Mouse (Mus musculus): Measurements from ENCODE around the gene Zbtb20. TPM values are rescaled to one million over a fixed set of nuclear protein-coding genes. Genes with fewer than 3 reads are reported as not detected.
A peak's percentile ranks its signal among the peaks of the same experiment; 100 is the strongest.
"Not testable (repeated sequence)": the region's sequence is repeated elsewhere in the genome, so short reads cannot be mapped to it uniquely, and the experiment has no call there.

The Zbtb20 gene
- polyA plus RNA-seq, 1 experiment from 2014 or later: 80.6 TPM

GRCm38 (mm10) chr16:42914457-42915085 lies 38.9 kb downstream of the Zbtb20 start:
- peak; percentile 85 for DNase-seq

GRCm38 (mm10) chr16:42919992-42920760 lies 44.5 kb downstream of the Zbtb20 start:
- Histone ChIP-seq H3K9me3 (ENCODE audit: control insufficient read depth, low read length) (no peaks in the 10 kb centered on the region), H3K4me1 (ENCODE audit: control insufficient read depth, insufficient read depth, low read length) (no peaks in the 10 kb centered on the region), H3K4me2 (ENCODE audit: low read length) (no peak overlapping the region), H3K9ac (replicated peaks; ENCODE audit: low read length) (no peak overlapping the region), H3K27ac (replicated peaks; ENCODE audit: low read depth, low read length) (no peak overlapping the region), H3K36me3 (ENCODE audit: control insufficient read depth, insufficient read depth, low read length) (no peaks in the 10 kb centered on the region), H3K4me3 (replicated peaks; ENCODE audit: low read depth, low read length) (no peak overlapping the region), H3K27me3 (ENCODE audit: control insufficient read depth, insufficient read depth, low read length) (no peaks in the 10 kb centered on the region)
- 97% methylated on average over 5 of the region's 5 CpGs for WGBS
- ATAC-seq (ENCODE audit: low FRiP score, low TSS enrichment) (no peak), DNase-seq (no peak)

More at GRCm38 (mm10) chr16:42914457-42915085, 38.9 kb downstream of the Zbtb20 start:
- no peaks in the 10 kb centered on the region for H3K36me3 ChIP-seq (ENCODE audit: control insufficient read depth, insufficient read depth, low read length)
- no peak overlapping the region for H3K4me2 ChIP-seq (ENCODE audit: low read length)
- no peak overlapping the region for H3K9ac ChIP-seq (replicated peaks; ENCODE audit: low read length)
- H3K4me3 ChIP-seq (replicated peaks; ENCODE audit: low read depth, low read length): no peak overlapping the region
- H3K27ac ChIP-seq (replicated peaks; ENCODE audit: low read depth, low read length): no peak overlapping the region; the same call in 1 of the 2 replicates
- ATAC-seq (ENCODE audit: low FRiP score, low TSS enrichment): peak; percentile 72; the same call in 1 of the 2 replicates
- H3K27me3 ChIP-seq (ENCODE audit: control insufficient read depth, insufficient read depth, low read length): no peaks in the 10 kb centered on the region
- 45% methylated on average over 8 of the region's 8 CpGs for WGBS
- H3K9me3 ChIP-seq (ENCODE audit: control insufficient read depth, low read length): no peaks in the 10 kb centered on the region
- H3K4me1 ChIP-seq (ENCODE audit: control insufficient read depth, insufficient read depth, low read length): peaks cover 3% of the 10 kb centered on the region; the same call in 1 of the 2 replicates

- Histone ChIP-seq H3K4me1 (ENCODE audit: control insufficient read depth, insufficient read depth, low read length) (no peaks in the 10 kb centered on the region), H3K4me2 (ENCODE audit: low read length) (no peak overlapping the region), H3K36me3 (ENCODE audit: control insufficient read depth, insufficient read depth, low read length) (no peaks in the 10 kb centered on the region), H3K27me3 (ENCODE audit: control insufficient read depth, insufficient read depth, low read length) (no peaks in the 10 kb centered on the region), H3K27ac (replicated peaks; ENCODE audit: low read depth, low read length) (no peak overlapping the region), H3K9ac (replicated peaks; ENCODE audit: low read length) (no peak overlapping the region), H3K4me3 (replicated peaks; ENCODE audit: low read depth, low read length) (no peak overlapping the region), H3K9me3 (ENCODE audit: control insufficient read depth, low read length) (no peaks in the 10 kb centered on the region)
- 65% methylated on average over 4 of the region's 4 CpGs for WGBS
- ATAC-seq (ENCODE audit: low FRiP score, low TSS enrichment): no peak
- DNase-seq: no peak
Observed at GRCm38 (mm10) chr16:42921436-42921835, 45.8 kb downstream of the Zbtb20 start.

GRCm38 (mm10) chr16:42938211-42938610 lies 62.5 kb downstream of the Zbtb20 start:
- Histone ChIP-seq H3K9ac (replicated peaks; ENCODE audit: low read length) (no peak overlapping the region), H3K9me3 (ENCODE audit: control insufficient read depth, low read length) (no peaks in the 10 kb centered on the region), H3K27me3 (ENCODE audit: control insufficient read depth, insufficient read depth, low read length) (no peaks in the 10 kb centered on the region), H3K27ac (replicated peaks; ENCODE audit: low read depth, low read length) (no peak overlapping the region), H3K4me1 (ENCODE audit: control insufficient read depth, insufficient read depth, low read length) (no peaks in the 10 kb centered on the region), H3K4me2 (ENCODE audit: low read length) (no peak overlapping the region), H3K36me3 (ENCODE audit: control insufficient read depth, insufficient read depth, low read length) (no peaks in the 10 kb centered on the region), H3K4me3 (replicated peaks; ENCODE audit: low read depth, low read length) (no peak overlapping the region)
- ATAC-seq (ENCODE audit: low FRiP score, low TSS enrichment) (no peak), DNase-seq (no peak)
- 65% methylated on average over 2 of the region's 2 CpGs for WGBS

GRCm38 (mm10) chr16:42947016-42947415 lies 71.3 kb downstream of the Zbtb20 start:
- ATAC-seq (ENCODE audit: low FRiP score, low TSS enrichment): no peak
- H3K4me3 ChIP-seq (replicated peaks; ENCODE audit: low read depth, low read length): no peak overlapping the region
- 13% methylated on average over 4 of the region's 4 CpGs for WGBS
- H3K27me3 ChIP-seq (ENCODE audit: control insufficient read depth, insufficient read depth, low read length): no peaks in the 10 kb centered on the region
- no peaks in the 10 kb centered on the region for H3K9me3 ChIP-seq (ENCODE audit: control insufficient read depth, low read length)
- H3K9ac ChIP-seq (replicated peaks; ENCODE audit: low read length): no peak overlapping the region
- DNase-seq: peak; percentile 47
- 0 out of 2 replicates have a peak, but pooled peaks cover 3% of the 10 kb centered on the region for H3K4me1 ChIP-seq (ENCODE audit: control insufficient read depth, insufficient read depth, low read length)
- no peak overlapping the region for H3K27ac ChIP-seq (replicated peaks; ENCODE audit: low read depth, low read length)
- no peak overlapping the region for H3K4me2 ChIP-seq (ENCODE audit: low read length)
- H3K36me3 ChIP-seq (ENCODE audit: control insufficient read depth, insufficient read depth, low read length): no peaks in the 10 kb centered on the region

- not testable (repeated sequence) for ATAC-seq (ENCODE audit: low FRiP score, low TSS enrichment); H3K27me3 ChIP-seq (ENCODE audit: control insufficient read depth, insufficient read depth, low read length); H3K4me2 ChIP-seq (ENCODE audit: low read length); H3K9me3 ChIP-seq (ENCODE audit: control insufficient read depth, low read length); H3K4me1 ChIP-seq (ENCODE audit: control insufficient read depth, insufficient read depth, low read length); DNase-seq; H3K36me3 ChIP-seq (ENCODE audit: control insufficient read depth, insufficient read depth, low read length); H3K27ac ChIP-seq (replicated peaks; ENCODE audit: low read depth, low read length); H3K9ac ChIP-seq (replicated peaks; ENCODE audit: low read length); H3K4me3 ChIP-seq (replicated peaks; ENCODE audit: low read depth, low read length)
- 96% methylated on average over 17 of the region's 17 CpGs for WGBS
Observed at GRCm38 (mm10) chr16:42955401-42955800, 79.7 kb downstream of the Zbtb20 start.

- Histone ChIP-seq H3K27ac (replicated peaks; ENCODE audit: low read depth, low read length) (no peak overlapping the region), H3K9me3 (ENCODE audit: control insufficient read depth, low read length) (no peaks in the 10 kb centered on the region), H3K36me3 (ENCODE audit: control insufficient read depth, insufficient read depth, low read length) (no peaks in the 10 kb centered on the region), H3K4me3 (replicated peaks; ENCODE audit: low read depth, low read length) (no peak overlapping the region), H3K4me1 (ENCODE audit: control insufficient read depth, insufficient read depth, low read length) (no peaks in the 10 kb centered on the region), H3K9ac (replicated peaks; ENCODE audit: low read length) (no peak overlapping the region), H3K27me3 (ENCODE audit: control insufficient read depth, insufficient read depth, low read length) (no peaks in the 10 kb centered on the region), H3K4me2 (ENCODE audit: low read length) (no peak overlapping the region)
- no peak for DNase-seq
- WGBS: 91% methylated on average over 2 of the region's 2 CpGs
- no peak for ATAC-seq (ENCODE audit: low FRiP score, low TSS enrichment)
Observed at GRCm38 (mm10) chr16:42972872-42973271, 97.2 kb downstream of the Zbtb20 start.

- ATAC-seq (ENCODE audit: low FRiP score, low TSS enrichment): no peak
Observed at GRCm38 (mm10) chr16:42998896-42999295, 123.2 kb downstream of the Zbtb20 start.

GRCm38 (mm10) chr16:43026351-43026750 lies 150.7 kb downstream of the Zbtb20 start:
- no peak overlapping the region for H3K4me3 ChIP-seq (replicated peaks; ENCODE audit: low read depth, low read length)
- 82% methylated on average over 2 of the region's 2 CpGs for WGBS
- DNase-seq: no peak

More at GRCm38 (mm10) chr16:42998896-42999295, 123.2 kb downstream of the Zbtb20 start:
- Histone ChIP-seq H3K9ac (replicated peaks; ENCODE audit: low read length) (no peak overlapping the region), H3K36me3 (ENCODE audit: control insufficient read depth, insufficient read depth, low read length) (no peaks in the 10 kb centered on the region), H3K4me2 (ENCODE audit: low read length) (no peak overlapping the region), H3K27me3 (ENCODE audit: control insufficient read depth, insufficient read depth, low read length) (no peaks in the 10 kb centered on the region), H3K4me3 (replicated peaks; ENCODE audit: low read depth, low read length) (no peak overlapping the region), H3K9me3 (ENCODE audit: control insufficient read depth, low read length) (no peaks in the 10 kb centered on the region), H3K27ac (replicated peaks; ENCODE audit: low read depth, low read length) (no peak overlapping the region), H3K4me1 (ENCODE audit: control insufficient read depth, insufficient read depth, low read length) (no peaks in the 10 kb centered on the region)
- 85% methylated on average over 1 of the region's 1 CpGs for WGBS
- DNase-seq: no peak

More at GRCm38 (mm10) chr16:43026351-43026750, 150.7 kb downstream of the Zbtb20 start:
- ATAC-seq (ENCODE audit: low FRiP score, low TSS enrichment): no peak
- H3K9me3 ChIP-seq (ENCODE audit: control insufficient read depth, low read length): no peaks in the 10 kb centered on the region
- no peak overlapping the region for H3K27ac ChIP-seq (replicated peaks; ENCODE audit: low read depth, low read length)
- H3K4me2 ChIP-seq (ENCODE audit: low read length): no peak overlapping the region
- H3K4me1 ChIP-seq (ENCODE audit: control insufficient read depth, insufficient read depth, low read length): no peaks in the 10 kb centered on the region
- H3K9ac ChIP-seq (replicated peaks; ENCODE audit: low read length): no peak overlapping the region
- no peaks in the 10 kb centered on the region for H3K36me3 ChIP-seq (ENCODE audit: control insufficient read depth, insufficient read depth, low read length)
- H3K27me3 ChIP-seq (ENCODE audit: control insufficient read depth, insufficient read depth, low read length): no peaks in the 10 kb centered on the region

Data from midbrain, embryonic 14.5 days (tissue).